Mouse (Mus musculus) cortical plate, adult 2 months (tissue): ENCODE measurements around the gene Pecr.

Experiments used
- CTCF ChIP-seq: fragments of 200-500 bp; IDR thresholded peaks from 2 replicates; pipeline ENCODE4 v1.5.1; 2011; ENCODE audit warnings: mild to moderate bottlenecking, control low read depth, low read length; ENCODE audit not compliant: insufficient read depth; ENCODE audit errors: extremely low read depth
- POLR2A ChIP-seq: fragments of 200-500 bp; IDR thresholded peaks from 2 replicates; pipeline ENCODE4 v1.6.1; 2011; ENCODE audit warnings: mild to moderate bottlenecking, low read length, control low read depth; ENCODE audit not compliant: insufficient read depth; ENCODE audit errors: extremely low read depth

GRCm38 (mm10) chr1:72227546-72227945 is 56.6 kb downstream of the Pecr start:
- TF ChIP-seq CTCF = no peak
- no peak for TF ChIP-seq POLR2A
